In the genomic region with DNA sequence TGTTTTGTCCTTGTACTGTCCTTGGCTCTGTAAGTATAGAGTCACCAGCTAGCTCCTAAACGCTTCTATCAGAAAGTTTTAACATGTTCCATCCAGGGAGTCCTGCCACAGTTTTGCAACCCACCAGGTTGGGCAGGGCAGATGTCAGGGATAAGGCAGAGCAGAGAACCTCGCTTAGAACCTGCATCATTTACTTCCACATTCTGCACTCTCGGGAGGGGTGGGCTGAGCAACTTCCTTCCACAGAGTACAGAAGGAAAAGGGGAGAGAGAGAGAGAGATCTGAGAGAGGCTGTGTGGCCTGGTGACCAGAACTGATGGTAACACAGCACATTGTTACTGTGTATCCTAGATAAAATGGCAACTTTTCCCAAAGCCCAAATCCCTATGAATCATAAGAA, we compare ENCODE assay signal across 14 mouse cellular contexts.
"Had no signal": no experiment of that assay in that cellular context is flagged by ENCODE, and none has a peak within 500 bp of the region (broad histone marks: within the 10 kb centered on the region; RNA-seq: fewer than 3 reads in every experiment).

No protein-coding gene starts in this region.

- H3K9me3 ChIP-seq: liver, embryonic 13.5 days; lung, embryonic 15.5 days; neural tube, embryonic 15.5 days had no signal

- ATAC-seq: liver, postnatal 0 days had no signal

- H3K4me3 ChIP-seq: limb, embryonic 12.5 days; liver, embryonic 13.5 days; lung, embryonic 15.5 days; midbrain, embryonic 10.5 days; myocyte; neural tube, embryonic 15.5 days had no signal

- H3K4me2 ChIP-seq: limb, embryonic 12.5 days; liver, embryonic 13.5 days; lung, embryonic 15.5 days; neural tube, embryonic 15.5 days had no signal

- H3K27me3 ChIP-seq: limb, embryonic 12.5 days; liver, embryonic 13.5 days; lung, embryonic 15.5 days; neural tube, embryonic 15.5 days had no signal

- DNase-seq: kidney, postnatal 36 days; layer of hippocampus, adult 9-11 months; layer of hippocampus, postnatal 36 days; liver, postnatal 0 days; right cerebral cortex, adult 18-20 months; right cerebral cortex, postnatal 25 days; thymus, postnatal 4 days had no signal

- H3K9ac ChIP-seq: limb, embryonic 12.5 days; liver, embryonic 13.5 days; liver, postnatal 0 days; lung, embryonic 15.5 days; neural tube, embryonic 15.5 days had no signal

- H3K27ac ChIP-seq: kidney, postnatal 0 days; limb, embryonic 12.5 days; lung, embryonic 15.5 days; midbrain, embryonic 10.5 days; neural tube, embryonic 15.5 days had no signal
